Mouse (Mus musculus) CH12.LX (cell line): Measurements from ENCODE around the gene Cabcoco1. TPM values are rescaled to one million over a fixed set of nuclear protein-coding genes. Genes with fewer than 3 reads are reported as not detected.

Source experiments
- DNase-seq: peaks from one replicate; pipeline ENCODE4 v3.0.0-alpha.2; 2013; ENCODE audit errors: extremely low read depth
- H3K27ac ChIP-seq: 2 replicates; pipeline ENCODE4 v1.5.1; 2012; ENCODE audit warnings: low read depth, mild to moderate bottlenecking, control low read depth, moderate library complexity; ENCODE audit not compliant: insufficient read depth
- H3K27me3 ChIP-seq: replicated peaks from 2 replicates; pipeline ENCODE3; 2012; ENCODE audit warnings: inconsistent platforms
- H3K36me3 ChIP-seq, 2 experiments: replicated peaks in 1 of 2; 2 replicates each; pipeline versions ENCODE3 to v1.6.1; 2012; ENCODE audit warnings: inconsistent platforms in 1 of 2, low read length in 1 of 2, mild to moderate bottlenecking in 1 of 2, mixed read lengths in 1 of 2, moderate library complexity in 1 of 2; ENCODE audit not compliant: control insufficient read depth in 1 of 2, insufficient read depth in 1 of 2
- H3K4me1 ChIP-seq, 2 experiments: 2 replicates each; pipeline ENCODE4 v1.6.1; 2012; ENCODE audit warnings: inconsistent platforms in 1 of 2, moderate library complexity in 1 of 2; ENCODE audit not compliant: insufficient read depth in 2 of 2, control insufficient read depth in 1 of 2
- H3K4me2 ChIP-seq: 2 replicates; pipeline ENCODE4 v1.6.1; 2012; ENCODE audit warnings: low read depth, mild to moderate bottlenecking, control low read depth; ENCODE audit not compliant: poor library complexity, insufficient read depth, severe bottlenecking
- H3K4me3 ChIP-seq, 3 experiments: fragments of 150-350 bp in 1 of 3; sonication (generic) in 1 of 3; replicated peaks in 1 of 3; 2 replicates each; pipeline versions ENCODE3 to v1.5.1; 2011 to 2012; ENCODE audit warnings: low read depth in 2 of 3, low read length in 2 of 3, mild to moderate bottlenecking in 2 of 3, moderate library complexity in 2 of 3, control low read depth in 1 of 3, improper control_type of control experiment in 1 of 3, inconsistent platforms in 1 of 3, mixed read lengths in 1 of 3; ENCODE audit not compliant: poor library complexity in 1 of 3
- H3K79me2 ChIP-seq: replicated peaks from 2 replicates; pipeline ENCODE4 v1.6.1; 2012; ENCODE audit warnings: mild to moderate bottlenecking, moderate library complexity; ENCODE audit not compliant: control insufficient read depth, poor library complexity, insufficient read depth, severe bottlenecking; ENCODE audit errors: extremely low read depth
- H3K9ac ChIP-seq: 2 replicates; pipeline ENCODE4 v1.6.1; 2012; ENCODE audit warnings: low read depth, mild to moderate bottlenecking, control low read depth, moderate library complexity; ENCODE audit not compliant: insufficient read depth
- H3K9me3 ChIP-seq: replicated peaks from 2 replicates; pipeline ENCODE3; 2012; ENCODE audit warnings: low read length, inconsistent platforms, mixed read lengths
- BHLHE40 ChIP-seq: IDR thresholded peaks from 2 replicates; pipeline ENCODE4 v1.6.1; 2011; ENCODE audit warnings: mild to moderate bottlenecking, low read depth, low read length, improper control_type of control experiment
- CHD1 ChIP-seq: IDR thresholded peaks from 2 replicates; pipeline ENCODE4 v1.6.1; 2012; ENCODE audit warnings: low read depth, low read length, improper control_type of control experiment, inconsistent platforms
- CTCF ChIP-seq, 2 experiments: IDR thresholded peaks in 1 of 2; conservative IDR thresholded peaks in 1 of 2; 2 replicates each; pipeline ENCODE4 v1.5.1; 2011 to 2012; ENCODE audit warnings: low read depth in 2 of 2, low read length in 2 of 2, improper control_type of control experiment in 1 of 2, inconsistent platforms in 1 of 2, mild to moderate bottlenecking in 1 of 2, moderate library complexity in 1 of 2
- ELF1 ChIP-seq: IDR thresholded peaks from 2 replicates; pipeline ENCODE4 v1.6.1; 2014; ENCODE audit warnings: low read depth, mild to moderate bottlenecking, inconsistent platforms, low read length, improper control_type of control experiment
- ETS1 ChIP-seq: conservative IDR thresholded peaks from 2 replicates; pipeline ENCODE4 v1.6.1; 2012; ENCODE audit warnings: low read depth, mild to moderate bottlenecking, inconsistent platforms, low read length, improper control_type of control experiment, moderate library complexity
- GABPA ChIP-seq: IDR thresholded peaks from 2 replicates; pipeline ENCODE4 v1.6.1; 2012; ENCODE audit warnings: low read depth, low read length, improper control_type of control experiment, inconsistent platforms; ENCODE audit not compliant: insufficient replicate concordance
- HCFC1 ChIP-seq: IDR thresholded peaks from 2 replicates; pipeline ENCODE4 v1.6.1; 2012; ENCODE audit warnings: low read depth, mild to moderate bottlenecking, inconsistent platforms, low read length, improper control_type of control experiment
- IRF4 ChIP-seq: IDR thresholded peaks from 2 replicates; pipeline ENCODE4 v1.6.1; 2014; ENCODE audit warnings: low read depth, mild to moderate bottlenecking, inconsistent platforms, low read length, improper control_type of control experiment
- JUN ChIP-seq: IDR thresholded peaks from 2 replicates; pipeline ENCODE4 v1.6.1; 2011; ENCODE audit warnings: low read depth, mild to moderate bottlenecking, low read length, improper control_type of control experiment, moderate library complexity; ENCODE audit not compliant: insufficient read depth
- KAT2A ChIP-seq: IDR thresholded peaks from 2 replicates; pipeline ENCODE4 v1.6.1; 2012; ENCODE audit warnings: low read length, improper control_type of control experiment, inconsistent platforms; ENCODE audit not compliant: insufficient replicate concordance
- MAX ChIP-seq: IDR thresholded peaks from 2 replicates; pipeline ENCODE4 v1.6.1; 2011; ENCODE audit warnings: low read length, improper control_type of control experiment
- MAZ ChIP-seq: IDR thresholded peaks from 2 replicates; pipeline ENCODE4 v1.6.1; 2012; ENCODE audit warnings: low read depth, mild to moderate bottlenecking, inconsistent platforms, low read length, improper control_type of control experiment, moderate library complexity
- MXI1 ChIP-seq: IDR thresholded peaks from 2 replicates; pipeline ENCODE4 v1.6.1; 2011; ENCODE audit warnings: mild to moderate bottlenecking, low read depth, low read length, improper control_type of control experiment
- NELFE ChIP-seq: IDR thresholded peaks from 2 replicates; pipeline ENCODE4 v1.6.1; 2011; ENCODE audit warnings: low read depth, low read length, improper control_type of control experiment
- POLR2A ChIP-seq: IDR thresholded peaks from 2 replicates; pipeline ENCODE4 v1.6.1; 2011; ENCODE audit warnings: low read depth, mild to moderate bottlenecking, improper control_type of control experiment, low read length
- RCOR1 ChIP-seq: conservative IDR thresholded peaks from 2 replicates; pipeline ENCODE4 v1.6.1; 2012; ENCODE audit warnings: low read depth, mild to moderate bottlenecking, inconsistent platforms, low read length, improper control_type of control experiment
- SIN3A ChIP-seq: IDR thresholded peaks from 2 replicates; pipeline ENCODE4 v1.6.1; 2012; ENCODE audit warnings: low read length, improper control_type of control experiment, inconsistent platforms
- SMC3 ChIP-seq: IDR thresholded peaks from 2 replicates; pipeline ENCODE4 v1.6.1; 2011; ENCODE audit warnings: low read depth, low read length, improper control_type of control experiment
- UBTF ChIP-seq: IDR thresholded peaks from 2 replicates; pipeline ENCODE4 v1.6.1; 2012; ENCODE audit warnings: low read depth, mild to moderate bottlenecking, inconsistent platforms, low read length, improper control_type of control experiment, moderate library complexity
- USF2 ChIP-seq: conservative IDR thresholded peaks from 2 replicates; pipeline ENCODE4 v1.6.1; 2011; ENCODE audit warnings: low read depth, low read length, improper control_type of control experiment
- ZNF384 ChIP-seq: IDR thresholded peaks from 2 replicates; pipeline ENCODE4 v1.6.1; 2012; ENCODE audit warnings: low read depth, low read length, improper control_type of control experiment, inconsistent platforms
- dilution Hi-C: fragments of 300-500 bp; cut with MboI; formaldehyde crosslinking; loops from 2 replicates; pipeline ENCODE4 v1.14.3; 2020; ENCODE audit warnings: low sequenced_read_pairs; ENCODE audit not compliant: extremely low pct_unique_long_range_greater_than_20kb, extremely low pct_ligation_motif_present
- in situ Hi-C: fragments of 300-500 bp; cut with MboI; formaldehyde crosslinking; loops from 3 replicates; pipeline ENCODE4 v1.14.3; 2019; ENCODE audit warnings: low sequenced_read_pairs, low pct_ligation_motif_present, low pct_unique_long_range_greater_than_20kb, mixed read lengths
- polyA plus RNA-seq: library from polyadenylated mRNA; unstranded; fragments of >175 nt; gene quantifications from 2 replicates; pipeline ENCODE4 v1.2.1, GENCODE M21; 2012; ENCODE audit warnings: low read depth; ENCODE audit not compliant: insufficient read length
- total RNA-seq, 2 experiments: library from RNA; depleted of rRNA; stranded (reverse); fragments of 300-350 nt in 1 of 2; fragments of >200 nt in 1 of 2; gene quantifications; 2 replicates each; pipeline ENCODE4 v1.2.3; 2012 to 2014

Gene Cabcoco1
- total and polyA plus RNA-seq, 3 experiments: 0.72 to 2.4 (median 0.90) TPM

DNA sequence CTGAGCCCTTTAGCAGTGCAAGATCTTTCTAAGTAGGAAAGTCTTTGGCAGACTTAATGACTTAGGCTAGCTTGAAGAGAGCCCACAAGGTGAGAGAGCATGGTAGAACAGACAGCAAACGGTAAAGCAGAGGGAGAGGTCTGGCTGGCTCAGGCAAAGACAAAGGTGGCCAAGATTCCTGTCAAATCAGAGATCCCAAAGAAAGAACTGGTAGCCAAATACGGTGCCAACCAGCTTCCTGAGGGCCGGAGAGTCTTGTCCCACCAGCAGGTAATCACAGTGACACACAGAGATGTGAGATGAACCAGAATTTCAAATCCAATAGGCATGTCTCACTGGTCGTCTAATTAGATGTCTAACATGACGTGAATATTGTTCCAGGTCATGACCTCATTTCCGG, 40.6 kb downstream of the Cabcoco1 start:
- in situ Hi-C loops: no loop called here
- Histone ChIP-seq H3K27me3 (no peaks in the 10 kb centered on the region), H3K9ac (no peak overlapping the region), H3K4me1 (no peaks in the 10 kb centered on the region), H3K9me3 (no peaks in the 10 kb centered on the region), H3K4me3 (no peak overlapping the region), H3K4me2 (no peak overlapping the region), H3K36me3 (no peaks in the 10 kb centered on the region), H3K27ac (no peak overlapping the region), H3K79me2 (no peaks in the 10 kb centered on the region)
- TF ChIP-seq ETS1: no peak
- dilution Hi-C loops: no loop called here
- no peak for DNase-seq

DNA sequence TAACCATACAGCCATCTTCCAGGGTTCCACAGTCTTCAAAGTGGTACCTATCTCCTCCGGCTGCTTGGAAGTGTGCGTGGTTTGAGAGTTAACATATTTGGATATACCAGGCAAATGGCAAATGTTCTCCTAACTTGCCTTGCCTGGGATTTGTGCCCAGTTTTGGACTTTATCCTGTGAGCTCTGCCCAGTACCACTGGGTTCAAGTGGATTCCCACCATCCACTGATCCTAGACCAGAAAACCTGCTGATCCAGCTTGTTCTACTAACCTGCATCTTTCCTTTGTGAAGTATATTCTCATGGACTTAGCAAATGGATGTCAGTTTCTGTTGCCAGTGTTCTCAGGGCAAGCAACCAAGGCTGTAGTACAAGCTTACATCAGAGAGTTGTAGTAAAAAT, 46.5 kb downstream of the Cabcoco1 start:
- Histone ChIP-seq H3K4me1 (no peaks in the 10 kb centered on the region; a peak in 1 of 4 replicates), H3K27me3 (no peaks in the 10 kb centered on the region), H3K79me2 (no peaks in the 10 kb centered on the region), H3K4me3 (no peak overlapping the region), H3K9me3 (no peaks in the 10 kb centered on the region), H3K9ac (no peak overlapping the region), H3K4me2 (no peak overlapping the region), H3K36me3 (no peaks in the 10 kb centered on the region), H3K27ac (no peak overlapping the region)
- DNase-seq: no peak
- dilution Hi-C loops: no loop called here
- TF ChIP-seq ELF1: no peak
- TF ChIP-seq IRF4: no peak
- TF ChIP-seq ZNF384: no peak
- no peak for TF ChIP-seq MXI1
- no peak for TF ChIP-seq MAZ
- TF ChIP-seq MAX: no peak
- TF ChIP-seq KAT2A: no peak
- TF ChIP-seq JUN: no peak
- TF ChIP-seq GABPA: no peak
- TF ChIP-seq UBTF: no peak
- in situ Hi-C loops: no loop called here

DNA sequence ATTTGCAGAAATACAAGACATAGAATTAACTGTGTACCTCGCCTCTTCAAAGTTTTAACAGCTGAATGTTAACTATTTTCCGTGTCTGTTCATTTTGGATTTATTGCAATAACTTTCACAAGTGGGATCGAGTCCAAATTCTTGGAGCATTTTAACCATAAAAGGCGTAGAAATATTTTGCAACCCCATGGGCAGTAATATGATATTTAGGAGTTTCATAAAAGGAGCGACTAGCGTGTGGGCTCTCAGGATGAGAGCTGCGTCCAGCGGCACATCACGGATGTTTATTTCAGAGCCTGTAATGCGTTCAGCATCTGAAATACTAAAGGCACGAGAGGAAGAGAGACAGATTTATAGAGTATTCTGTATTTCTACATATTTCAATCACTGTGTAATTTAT, 50.1 kb downstream of the Cabcoco1 start:
- Histone ChIP-seq H3K9ac (no peak overlapping the region), H3K27me3 (no peaks in the 10 kb centered on the region), H3K36me3 (no peaks in the 10 kb centered on the region), H3K4me2 (no peak overlapping the region), H3K9me3 (no peaks in the 10 kb centered on the region), H3K4me3 (no peak overlapping the region), H3K4me1 (no peaks in the 10 kb centered on the region; a peak in 1 of 4 replicates)
- in situ Hi-C loops: no loop called here
- TF ChIP-seq MAX (no peak), USF2 (no peak), JUN (no peak), ZNF384 (no peak), GABPA (no peak), BHLHE40 (no peak), IRF4 (no peak), ETS1 (no peak), CHD1 (no peak), RCOR1 (no peak), NELFE (no peak), SIN3A (no peak), CTCF (conservative IDR thresholded peaks at IDR 0.05 in 1 of 2, IDR thresholded peaks at IDR 0.05 in 1 of 2; ENCODE audit: low read depth in 2 of 2, low read length in 2 of 2) (no peak), POLR2A (no peak), SMC3 (no peak), HCFC1 (no peak)
- TF ChIP-seq, all 38 proteins: peak for 0
- Histone ChIP-seq H3K27ac (no peak overlapping the region), H3K79me2 (no peaks in the 10 kb centered on the region)
- dilution Hi-C loops: no loop called here
- DNase-seq: no peak
